Mouse (Mus musculus): Measurements from ENCODE around the gene Dcun1d3. TPM values are rescaled to one million over a fixed set of nuclear protein-coding genes. Genes with fewer than 3 reads are reported as not detected.

Gene Dcun1d3
- polyA plus RNA-seq, 1 experiment: 10.9 TPM

- TF ChIP-seq POLR2A (IDR thresholded peaks at IDR 0.05; ENCODE audit: extremely low read depth, insufficient read depth, low read length) (no peak), CTCF (IDR thresholded peaks at IDR 0.05; ENCODE audit: extremely low read depth, insufficient read depth, low read length) (no peak)
- no peak overlapping the region for H3K4me3 ChIP-seq (ENCODE audit: insufficient read depth, low read length)
- no peak overlapping the region for H3K27ac ChIP-seq (ENCODE audit: insufficient read depth, low read length)
- peaks cover 2% of the 10 kb centered on the region for H3K4me1 ChIP-seq (ENCODE audit: control insufficient read depth, insufficient read depth, low read length)
Observed at GRCm38 (mm10) chr7:119860116-119860515, 36.0 kb downstream of the Dcun1d3 start.

- Histone ChIP-seq H3K4me3 (ENCODE audit: insufficient read depth, low read length) (no peak overlapping the region), H3K4me1 (ENCODE audit: control insufficient read depth, insufficient read depth, low read length) (peaks cover 2% of the 10 kb centered on the region), H3K27ac (ENCODE audit: insufficient read depth, low read length) (no peak overlapping the region)
- TF ChIP-seq POLR2A (IDR thresholded peaks at IDR 0.05; ENCODE audit: extremely low read depth, insufficient read depth, low read length) (no peak), CTCF (IDR thresholded peaks at IDR 0.05; ENCODE audit: extremely low read depth, insufficient read depth, low read length) (no peak)
Observed at GRCm38 (mm10) chr7:119859476-119859875, 36.6 kb downstream of the Dcun1d3 start.

GRCm38 (mm10) chr7:119855031-119855430, 41.1 kb downstream of the Dcun1d3 start:
- H3K4me3 ChIP-seq (ENCODE audit: insufficient read depth, low read length): no peak overlapping the region

GRCm38 (mm10) chr7:119854362-119854761, 41.7 kb downstream of the Dcun1d3 start:
- no peak for TF ChIP-seq POLR2A (IDR thresholded peaks at IDR 0.05; ENCODE audit: extremely low read depth, insufficient read depth, low read length)
- TF ChIP-seq CTCF (IDR thresholded peaks at IDR 0.05; ENCODE audit: extremely low read depth, insufficient read depth, low read length): no peak
- H3K4me1 ChIP-seq (ENCODE audit: control insufficient read depth, insufficient read depth, low read length): no peaks in the 10 kb centered on the region
- H3K4me3 ChIP-seq (ENCODE audit: insufficient read depth, low read length): no peak overlapping the region
- H3K27ac ChIP-seq (ENCODE audit: insufficient read depth, low read length): no peak overlapping the region

More at GRCm38 (mm10) chr7:119855031-119855430, 41.1 kb downstream of the Dcun1d3 start:
- TF ChIP-seq POLR2A (IDR thresholded peaks at IDR 0.05; ENCODE audit: extremely low read depth, insufficient read depth, low read length) (no peak), CTCF (IDR thresholded peaks at IDR 0.05; ENCODE audit: extremely low read depth, insufficient read depth, low read length) (no peak)
- Histone ChIP-seq H3K27ac (ENCODE audit: insufficient read depth, low read length) (no peak overlapping the region), H3K4me1 (ENCODE audit: control insufficient read depth, insufficient read depth, low read length) (no peaks in the 10 kb centered on the region)

GRCm38 (mm10) chr7:119853186-119853585, 42.9 kb downstream of the Dcun1d3 start:
- Histone ChIP-seq H3K4me1 (ENCODE audit: control insufficient read depth, insufficient read depth, low read length) (no peaks in the 10 kb centered on the region), H3K27ac (ENCODE audit: insufficient read depth, low read length) (no peak overlapping the region), H3K4me3 (ENCODE audit: insufficient read depth, low read length) (no peak overlapping the region)
- no peak for TF ChIP-seq CTCF (IDR thresholded peaks at IDR 0.05; ENCODE audit: extremely low read depth, insufficient read depth, low read length)
- no peak for TF ChIP-seq POLR2A (IDR thresholded peaks at IDR 0.05; ENCODE audit: extremely low read depth, insufficient read depth, low read length)

- H3K4me1 ChIP-seq (ENCODE audit: control insufficient read depth, insufficient read depth, low read length): no peaks in the 10 kb centered on the region
- no peak overlapping the region for H3K4me3 ChIP-seq (ENCODE audit: insufficient read depth, low read length)
- no peak overlapping the region for H3K27ac ChIP-seq (ENCODE audit: insufficient read depth, low read length)
- TF ChIP-seq POLR2A (IDR thresholded peaks at IDR 0.05; ENCODE audit: extremely low read depth, insufficient read depth, low read length) (no peak), CTCF (IDR thresholded peaks at IDR 0.05; ENCODE audit: extremely low read depth, insufficient read depth, low read length) (no peak)
Observed at GRCm38 (mm10) chr7:119852494-119852893, 43.6 kb downstream of the Dcun1d3 start.

- no peak overlapping the region for H3K27ac ChIP-seq (ENCODE audit: insufficient read depth, low read length)
- H3K4me1 ChIP-seq (ENCODE audit: control insufficient read depth, insufficient read depth, low read length): no peaks in the 10 kb centered on the region
- H3K4me3 ChIP-seq (ENCODE audit: insufficient read depth, low read length): no peak overlapping the region
- TF ChIP-seq CTCF (IDR thresholded peaks at IDR 0.05; ENCODE audit: extremely low read depth, insufficient read depth, low read length): no peak
- TF ChIP-seq POLR2A (IDR thresholded peaks at IDR 0.05; ENCODE audit: extremely low read depth, insufficient read depth, low read length): no peak
Observed at GRCm38 (mm10) chr7:119850737-119851136, 45.4 kb downstream of the Dcun1d3 start.

- H3K4me1 ChIP-seq (ENCODE audit: control insufficient read depth, insufficient read depth, low read length): no peaks in the 10 kb centered on the region
- H3K27ac ChIP-seq (ENCODE audit: insufficient read depth, low read length): no peak overlapping the region
- H3K4me3 ChIP-seq (ENCODE audit: insufficient read depth, low read length): no peak overlapping the region
- TF ChIP-seq POLR2A (IDR thresholded peaks at IDR 0.05; ENCODE audit: extremely low read depth, insufficient read depth, low read length) (no peak), CTCF (IDR thresholded peaks at IDR 0.05; ENCODE audit: extremely low read depth, insufficient read depth, low read length) (peak; percentile 98)
Observed at GRCm38 (mm10) chr7:119849096-119849495, 47.0 kb downstream of the Dcun1d3 start.

GRCm38 (mm10) chr7:119847396-119847795, 48.7 kb downstream of the Dcun1d3 start:
- no peaks in the 10 kb centered on the region for H3K4me1 ChIP-seq (ENCODE audit: control insufficient read depth, insufficient read depth, low read length)
- no peak overlapping the region for H3K4me3 ChIP-seq (ENCODE audit: insufficient read depth, low read length)
- H3K27ac ChIP-seq (ENCODE audit: insufficient read depth, low read length): no peak overlapping the region
- TF ChIP-seq CTCF (IDR thresholded peaks at IDR 0.05; ENCODE audit: extremely low read depth, insufficient read depth, low read length) (no peak), POLR2A (IDR thresholded peaks at IDR 0.05; ENCODE audit: extremely low read depth, insufficient read depth, low read length) (no peak)

- Histone ChIP-seq H3K4me1 (ENCODE audit: control insufficient read depth, insufficient read depth, low read length) (no peaks in the 10 kb centered on the region), H3K27ac (ENCODE audit: insufficient read depth, low read length) (no peak overlapping the region), H3K4me3 (ENCODE audit: insufficient read depth, low read length) (no peak overlapping the region)
- TF ChIP-seq CTCF (IDR thresholded peaks at IDR 0.05; ENCODE audit: extremely low read depth, insufficient read depth, low read length): no peak
- TF ChIP-seq POLR2A (IDR thresholded peaks at IDR 0.05; ENCODE audit: extremely low read depth, insufficient read depth, low read length): no peak
Observed at GRCm38 (mm10) chr7:119845541-119845940, 50.6 kb downstream of the Dcun1d3 start.

Data from cortical plate, adult 2 months (tissue).